Mouse (Mus musculus) kidney, embryonic 14.5 days (tissue): ENCODE measurements at regions not wholly inside any gene's neighbourhood (a gene's known extent, or its start where the extent isn't known, plus 50 kb on each side); places are given as distances from the start of the nearest gene placed in this dataset.

Source experiments
- ATAC-seq: fragments of 200-750 bp; cut with Nextera tagmentation; 2 replicates; pipeline ENCODE4 v1.8.0; 2017; ENCODE audit warnings: moderate number of reproducible peaks, mild to moderate bottlenecking, moderate TSS enrichment, moderate library complexity; ENCODE audit not compliant: low FRiP score, low TSS enrichment
- H3K27ac ChIP-seq: fragments of 300-500 bp; sonication (generic); 2 replicates; pipeline ENCODE4 v1.5.1; 2014; ENCODE audit warnings: low read depth, mild to moderate bottlenecking, low read length, moderate library complexity, mixed read lengths
- H3K27me3 ChIP-seq: fragments of 300-500 bp; sonication (generic); 2 replicates; pipeline ENCODE4 v1.6.1; 2014; ENCODE audit warnings: mild to moderate bottlenecking, low read length; ENCODE audit not compliant: control insufficient read depth, insufficient read depth
- H3K36me3 ChIP-seq: fragments of 300-500 bp; sonication (generic); 2 replicates; pipeline ENCODE4 v1.6.1; 2014; ENCODE audit warnings: low read length, mixed read lengths; ENCODE audit not compliant: control insufficient read depth, insufficient read depth
- H3K4me1 ChIP-seq: fragments of 300-500 bp; sonication (generic); 2 replicates; pipeline ENCODE4 v1.6.1; 2014; ENCODE audit warnings: low read length, mixed read lengths; ENCODE audit not compliant: control insufficient read depth, insufficient read depth
- H3K4me2 ChIP-seq: fragments of 300-500 bp; sonication (generic); replicated peaks from 2 replicates; pipeline ENCODE4 v1.6.1; 2014; ENCODE audit warnings: low read depth, mild to moderate bottlenecking, low read length
- H3K4me3 ChIP-seq: fragments of 300-500 bp; sonication (generic); 2 replicates; pipeline ENCODE4 v1.5.1; 2014; ENCODE audit warnings: mild to moderate bottlenecking, low read length
- H3K9ac ChIP-seq: fragments of 300-500 bp; sonication (generic); 2 replicates; pipeline ENCODE4 v1.6.1; 2014; ENCODE audit warnings: low read depth, mild to moderate bottlenecking, low read length, moderate library complexity
- H3K9me3 ChIP-seq: fragments of 300-500 bp; sonication (generic); 2 replicates; pipeline ENCODE4 v1.6.1; 2016; ENCODE audit warnings: low read length; ENCODE audit not compliant: control insufficient read depth
- WGBS: fragments of 180-500 bp; shearing (Covaris S2); extraction: QIAGEN DNeasy Blood & Tissue Kit; methylation state at CpG from one replicate; pipeline ENCODE4 v1.1.7; 2014; 5-methylcytosine and 5-hydroxymethylcytosine counted together

GRCm38 (mm10) chr4:149830551-149831192, 56.6 kb upstream of the Slc25a33 start:
- H3K27me3 ChIP-seq, result no peaks in the 10 kb centered on the region
- no peak for ATAC-seq
- H3K9me3 ChIP-seq, result peaks cover 3% of the 10 kb centered on the region; the same call in 1 of the 2 replicates
- no peaks in the 10 kb centered on the region for H3K4me1 ChIP-seq
- H3K9ac ChIP-seq, result no peak overlapping the region
- H3K4me2 ChIP-seq, result no peak overlapping the region
- no peak overlapping the region for H3K27ac ChIP-seq
- 72% methylated on average over 20 of the region's 20 CpGs for WGBS
- H3K4me3 ChIP-seq, result no peak overlapping the region
- H3K36me3 ChIP-seq, result no peaks in the 10 kb centered on the region

- Histone ChIP-seq H3K4me2 (no peak overlapping the region), H3K36me3 (no peaks in the 10 kb centered on the region), H3K4me1 (no peaks in the 10 kb centered on the region), H3K9me3 (peaks cover 3% of the 10 kb centered on the region; the same call in 1 of the 2 replicates), H3K4me3 (no peak overlapping the region), H3K27ac (no peak overlapping the region), H3K27me3 (no peaks in the 10 kb centered on the region), H3K9ac (no peak overlapping the region)
- 93% methylated on average over 4 of the region's 4 CpGs for WGBS
- no peak for ATAC-seq
Observed at GRCm38 (mm10) chr4:149829964-149830363, 55.9 kb upstream of the Slc25a33 start.

GRCm38 (mm10) chr4:149827784-149828183, 53.7 kb upstream of the Slc25a33 start:
- no peaks in the 10 kb centered on the region for H3K36me3 ChIP-seq

More at GRCm38 (mm10) chr4:149827784-149828183, 53.7 kb upstream of the Slc25a33 start:
- no peak overlapping the region for H3K4me2 ChIP-seq
- no peak overlapping the region for H3K9ac ChIP-seq
- no peak overlapping the region for H3K27ac ChIP-seq
- no peak for ATAC-seq
- H3K4me3 ChIP-seq, result no peak overlapping the region
- H3K4me1 ChIP-seq, result no peaks in the 10 kb centered on the region
- peaks cover 3% of the 10 kb centered on the region; the same call in 1 of the 2 replicates for H3K9me3 ChIP-seq
- 96% methylated on average over 4 of the region's 4 CpGs for WGBS
- H3K27me3 ChIP-seq, result no peaks in the 10 kb centered on the region
